Mouse (Mus musculus) spleen, adult 2 months (tissue): Measurements from ENCODE around the gene Carmil1. TPM values are rescaled to one million over a fixed set of nuclear protein-coding genes. Genes with fewer than 3 reads are reported as not detected.

Experiments
- DNase-seq, 2 experiments: peaks; one replicate each; pipeline versions ENCODE4 v3.0.0 to v3.0.0-alpha.2; 2012 to 2021; ENCODE audit warnings: low spot score in 2 of 2, low read depth in 1 of 2
- H3K27ac ChIP-seq: fragments of 200-500 bp; 2 replicates; pipeline ENCODE4 v1.5.1; 2012; ENCODE audit warnings: low read length, inconsistent platforms; ENCODE audit not compliant: insufficient read depth
- H3K27me3 ChIP-seq: fragments of 200-500 bp; 2 replicates; pipeline ENCODE4 v1.6.1; 2012; ENCODE audit warnings: mild to moderate bottlenecking, moderate library complexity, low read length, inconsistent platforms; ENCODE audit not compliant: control insufficient read depth, insufficient read depth
- H3K36me3 ChIP-seq: fragments of 200-500 bp; 2 replicates; pipeline ENCODE4 v1.6.1; 2012; ENCODE audit warnings: mild to moderate bottlenecking, low read length, inconsistent platforms; ENCODE audit not compliant: control insufficient read depth, insufficient read depth
- H3K4me1 ChIP-seq: fragments of 200-500 bp; 2 replicates; pipeline ENCODE4 v1.6.1; 2011; ENCODE audit warnings: inconsistent platforms; ENCODE audit not compliant: control insufficient read depth, insufficient read depth, insufficient read length
- H3K4me3 ChIP-seq: fragments of 200-500 bp; 2 replicates; pipeline ENCODE4 v1.5.1; 2011; ENCODE audit warnings: mild to moderate bottlenecking, inconsistent platforms; ENCODE audit not compliant: insufficient read depth, insufficient read length; ENCODE audit errors: extremely low read depth
- CTCF ChIP-seq: fragments of 200-500 bp; IDR thresholded peaks from 2 replicates; pipeline ENCODE4 v1.5.1; 2011; ENCODE audit warnings: mild to moderate bottlenecking, inconsistent platforms; ENCODE audit not compliant: insufficient read depth, insufficient read length, insufficient replicate concordance; ENCODE audit errors: extremely low read depth
- POLR2A ChIP-seq: fragments of 200-500 bp; IDR thresholded peaks from 2 replicates; pipeline ENCODE4 v1.6.1; 2011; ENCODE audit warnings: low read depth, low read length, inconsistent platforms
- WGBS: fragments of 180-500 bp; shearing (Covaris S2); methylation state at CpG from one replicate; pipeline ENCODE4 v1.1.7; 2018; 5-methylcytosine and 5-hydroxymethylcytosine counted together
- polyA plus RNA-seq: library from polyadenylated mRNA; depleted of rRNA; stranded (reverse); fragments of >200 nt; gene quantifications from 2 replicates; pipeline ENCODE4 v1.2.3, GENCODE M21; 2012

Gene Carmil1
- polyA plus RNA-seq, 1 experiment: 4.3 TPM

- no peaks in the 10 kb centered on the region for H3K36me3 ChIP-seq
- no peaks in the 10 kb centered on the region for H3K4me1 ChIP-seq
- no peaks in the 10 kb centered on the region for H3K27me3 ChIP-seq
- WGBS: 89% methylated on average over 8 of the region's 8 CpGs
- no peak for DNase-seq
- no peak overlapping the region for H3K27ac ChIP-seq
- TF ChIP-seq CTCF (no peak), POLR2A (no peak)
- no peak overlapping the region for H3K4me3 ChIP-seq
These were observed 57.0 kb downstream of the Carmil1 start for GRCm38 (mm10) chr13:24223425-24224201.

GRCm38 (mm10) chr13:24220441-24220970, 60.1 kb downstream of the Carmil1 start:
- no peaks in the 10 kb centered on the region for H3K4me1 ChIP-seq
- WGBS: 83% methylated on average over 3 of the region's 3 CpGs
- H3K4me3 ChIP-seq: no peak overlapping the region
- no peak for DNase-seq
- H3K27ac ChIP-seq: no peak overlapping the region
- no peaks in the 10 kb centered on the region for H3K36me3 ChIP-seq
- no peaks in the 10 kb centered on the region for H3K27me3 ChIP-seq
- no peak for TF ChIP-seq CTCF
- TF ChIP-seq POLR2A: no peak

GRCm38 (mm10) chr13:24211229-24211628, 69.4 kb downstream of the Carmil1 start:
- DNase-seq: no peak
- Histone ChIP-seq H3K4me1 (no peaks in the 10 kb centered on the region; the same call in 1 of the 2 replicates), H3K4me3 (no peak overlapping the region), H3K27ac (no peak overlapping the region), H3K27me3 (no peaks in the 10 kb centered on the region), H3K36me3 (no peaks in the 10 kb centered on the region)
- TF ChIP-seq CTCF (no peak), POLR2A (no peak)
- 54% methylated on average over 2 of the region's 2 CpGs for WGBS

GRCm38 (mm10) chr13:24206097-24206496, 74.5 kb downstream of the Carmil1 start:
- Histone ChIP-seq H3K36me3 (no peaks in the 10 kb centered on the region), H3K4me1 (peaks cover 4% of the 10 kb centered on the region; the same call in 1 of the 2 replicates), H3K27ac (peak overlapping the region; percentile 82), H3K4me3 (peak overlapping the region; percentile 45), H3K27me3 (no peaks in the 10 kb centered on the region)
- WGBS: 37% methylated on average over 6 of the region's 6 CpGs
- no peak for TF ChIP-seq POLR2A
- no peak for TF ChIP-seq CTCF
- DNase-seq: peak; percentile 17 to 23

GRCm38 (mm10) chr13:24202314-24202713, 78.3 kb downstream of the Carmil1 start:
- H3K27me3 ChIP-seq: no peaks in the 10 kb centered on the region
- whole genome bisulfite sequencing: 95% methylated on average over 6 of the region's 6 CpGs
- H3K27ac ChIP-seq: no peak overlapping the region
- H3K4me1 ChIP-seq: peaks cover 4% of the 10 kb centered on the region; the same call in 1 of the 2 replicates
- TF ChIP-seq CTCF (no peak), POLR2A (no peak)
- DNase-seq: no peak
- H3K4me3 ChIP-seq: no peak overlapping the region
- H3K36me3 ChIP-seq: no peaks in the 10 kb centered on the region

GRCm38 (mm10) chr13:24199861-24200543, 80.6 kb downstream of the Carmil1 start:
- no peak for DNase-seq
- Histone ChIP-seq H3K27me3 (no peaks in the 10 kb centered on the region), H3K4me1 (peaks cover 4% of the 10 kb centered on the region; the same call in 1 of the 2 replicates), H3K4me3 (no peak overlapping the region), H3K36me3 (no peaks in the 10 kb centered on the region), H3K27ac (no peak overlapping the region)
- TF ChIP-seq POLR2A (no peak), CTCF (no peak)
- WGBS: 78% methylated on average over 7 of the region's 7 CpGs
